Mouse (Mus musculus): ENCODE measurements around the gene Sae1.
"Not testable (repeated sequence)": the region's sequence is repeated elsewhere in the genome, so short reads cannot be mapped to it uniquely, and the experiment has no call there.

Gene Sae1

DNA sequence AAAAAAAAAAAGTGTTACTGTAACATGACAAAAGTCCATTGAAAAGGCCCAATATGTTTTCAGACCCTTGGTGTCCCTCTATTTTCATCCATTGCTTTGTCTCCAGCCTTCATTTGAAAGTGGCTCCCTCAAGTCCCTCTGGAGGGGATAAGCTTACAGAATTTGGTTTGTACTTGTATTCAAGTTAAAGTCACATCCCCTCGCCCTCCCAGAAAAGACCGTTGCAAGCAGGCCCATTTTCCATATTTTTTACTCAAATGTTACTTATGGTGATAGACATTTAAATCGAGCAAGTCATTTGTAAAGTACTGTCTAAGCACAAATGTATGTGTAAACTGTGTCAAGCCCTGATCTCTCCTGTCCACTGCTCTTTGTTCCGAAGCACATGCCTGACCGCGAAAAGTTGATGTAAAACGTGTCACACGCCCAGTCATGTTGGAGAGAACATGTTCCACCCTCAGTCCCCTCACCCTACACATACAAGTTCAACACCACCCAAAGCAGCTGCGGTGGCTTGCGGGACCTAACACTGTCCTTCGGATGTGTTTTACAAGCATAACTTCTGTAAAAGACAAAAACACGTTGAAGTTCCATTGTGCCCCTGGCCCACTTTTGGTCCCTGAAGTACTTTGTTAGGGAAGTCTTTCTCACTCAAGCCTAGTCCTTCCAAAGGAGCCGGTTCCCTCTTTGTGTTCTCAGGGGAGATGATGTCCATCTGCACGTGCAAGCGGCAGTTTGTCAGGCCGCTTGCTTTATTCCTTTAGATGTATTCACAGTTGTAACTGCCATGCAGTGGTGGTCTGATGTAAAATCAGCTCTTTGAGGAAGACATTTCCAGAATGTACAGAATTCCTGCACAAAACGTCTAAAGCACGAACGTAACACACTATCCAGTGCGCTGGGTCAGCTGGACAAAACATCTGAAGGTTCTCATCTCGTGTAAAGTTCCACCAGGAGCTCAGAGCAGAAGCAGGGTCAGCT, 15.7 kb upstream of the Sae1 start:
- DNase-seq (ENCODE audit: low read depth, low spot score) = no peak

DNA sequence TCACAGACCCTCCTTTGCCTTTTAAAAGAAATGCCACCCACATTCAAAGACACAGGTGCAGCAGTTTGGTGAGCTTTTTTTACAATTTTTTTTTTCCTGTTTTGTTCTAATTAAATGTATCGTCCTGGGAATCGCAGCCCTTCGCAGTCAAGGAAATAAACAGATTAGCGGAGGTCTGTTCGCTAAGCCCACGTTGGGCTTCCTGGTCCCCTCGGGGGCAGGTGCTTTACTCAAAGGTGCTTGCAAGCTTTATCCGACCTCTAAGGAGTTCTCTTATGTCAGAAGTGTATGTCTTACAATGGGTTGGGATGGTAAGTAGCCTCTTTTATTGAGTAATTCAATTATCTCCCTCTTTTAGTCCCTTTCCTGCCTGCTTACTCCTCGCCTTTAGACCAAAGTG, 14.8 kb upstream of the Sae1 start:
- DNase-seq (ENCODE audit: low read depth, low spot score) = no peak

- no peak for DNase-seq (ENCODE audit: low read depth, low spot score)
Observed at GRCm38 (mm10) chr7:16401991-16402431, 14.4 kb upstream of the Sae1 start.

DNA sequence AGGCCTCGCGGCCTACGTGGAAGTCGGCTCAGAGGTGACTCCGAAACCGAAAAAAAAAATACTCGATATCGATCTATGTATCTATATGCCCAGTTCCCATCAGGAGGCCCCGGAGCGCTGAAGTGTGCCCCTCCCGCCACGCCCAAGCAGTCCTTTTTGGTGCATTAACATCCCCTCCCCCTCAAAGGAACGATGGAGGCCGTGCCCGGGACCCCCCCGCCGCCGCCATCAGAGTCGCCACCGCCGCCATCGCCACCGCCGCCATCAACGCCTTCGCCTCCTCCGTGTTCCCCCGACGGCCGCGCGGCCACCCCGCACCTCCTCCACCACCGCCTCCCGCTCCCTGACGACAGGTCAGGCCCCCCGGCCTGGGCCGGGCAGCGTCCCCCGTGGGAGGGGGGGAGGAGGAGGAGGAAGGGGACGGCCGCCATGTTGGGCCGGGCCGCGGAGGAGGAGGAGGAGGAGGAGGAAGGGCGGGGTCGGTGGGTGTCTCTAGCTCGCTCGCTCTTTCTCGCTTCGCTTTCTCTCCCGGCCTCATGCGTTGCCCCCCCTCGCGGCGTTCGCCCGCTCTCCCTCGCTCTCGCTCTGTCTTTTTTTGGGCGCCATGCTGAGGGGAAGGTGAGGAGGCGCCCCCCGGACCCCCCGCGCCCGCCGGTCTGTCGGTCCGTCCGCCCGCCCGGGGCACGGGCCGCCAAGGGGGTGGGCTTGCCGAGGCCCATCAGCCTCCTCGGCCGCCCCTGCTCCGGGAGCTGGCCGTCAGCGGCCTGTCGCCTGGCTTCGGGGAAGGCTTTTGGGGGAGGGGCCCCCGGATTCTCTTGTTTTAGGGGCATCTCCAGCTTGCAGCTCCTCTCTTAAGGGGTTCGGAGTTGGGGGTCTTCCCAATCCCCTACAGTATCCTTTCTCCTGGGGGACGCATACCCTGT, 13.3 kb upstream of the Sae1 start, which contains the start of gene Zc3h4:
TSS of gene Zc3h4 (plus strand) at position 222 of the 923 bp plus-strand sequence.
- peak; percentile 79 for DNase-seq (ENCODE audit: low read depth, low spot score)

DNA sequence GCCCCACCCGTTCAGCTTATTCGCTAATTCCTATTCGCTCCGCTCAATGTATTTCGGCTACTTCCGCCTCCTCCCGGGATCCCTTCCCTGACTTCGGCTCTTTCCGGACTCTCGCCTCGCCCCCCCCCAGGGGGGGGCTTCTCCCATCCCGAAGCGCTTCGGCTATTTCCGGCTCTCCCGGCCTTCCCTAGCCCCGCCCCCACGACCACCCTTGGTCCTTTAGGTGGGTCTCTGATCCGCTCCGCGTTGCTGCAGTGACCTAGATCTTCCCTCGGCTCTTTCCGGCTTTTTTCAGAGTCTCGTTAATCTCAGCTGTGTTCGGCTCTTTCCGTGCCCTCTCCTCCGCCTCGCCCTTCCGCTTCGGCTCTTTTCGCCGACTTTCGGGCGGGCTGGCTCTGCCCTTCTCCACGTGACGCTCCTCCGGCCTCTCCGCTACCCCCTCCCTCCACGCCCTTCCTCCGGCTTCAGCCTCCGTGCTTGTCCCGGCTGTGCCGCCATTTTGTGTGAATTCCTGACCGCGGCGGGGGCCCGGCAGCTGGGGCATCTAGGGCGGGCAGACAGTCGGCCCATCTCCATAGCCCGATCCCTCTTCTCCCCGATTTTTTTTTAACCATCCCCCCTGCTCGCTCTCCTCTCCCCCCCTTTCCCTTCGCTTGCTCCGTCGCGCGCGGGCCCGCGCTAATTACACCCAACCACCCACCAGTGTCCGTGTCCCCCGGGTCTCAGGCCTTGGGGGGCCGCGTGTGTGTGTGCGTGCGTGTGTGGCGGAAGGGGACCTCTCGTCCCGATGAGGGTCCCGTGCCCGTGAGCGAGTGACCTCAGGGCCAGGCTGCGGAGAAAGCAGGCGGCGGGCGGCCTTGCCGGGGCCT, 12.4 kb upstream of the Sae1 start:
- DNase-seq (ENCODE audit: low read depth, low spot score) = peak; percentile 98

GRCm38 (mm10) chr7:16399098-16399819, 11.7 kb upstream of the Sae1 start:
- DNase-seq (ENCODE audit: low read depth, low spot score) = peak; percentile 92

- no peak for DNase-seq (ENCODE audit: low read depth, low spot score)
Observed at GRCm38 (mm10) chr7:16398387-16399050, 10.9 kb upstream of the Sae1 start.

DNA sequence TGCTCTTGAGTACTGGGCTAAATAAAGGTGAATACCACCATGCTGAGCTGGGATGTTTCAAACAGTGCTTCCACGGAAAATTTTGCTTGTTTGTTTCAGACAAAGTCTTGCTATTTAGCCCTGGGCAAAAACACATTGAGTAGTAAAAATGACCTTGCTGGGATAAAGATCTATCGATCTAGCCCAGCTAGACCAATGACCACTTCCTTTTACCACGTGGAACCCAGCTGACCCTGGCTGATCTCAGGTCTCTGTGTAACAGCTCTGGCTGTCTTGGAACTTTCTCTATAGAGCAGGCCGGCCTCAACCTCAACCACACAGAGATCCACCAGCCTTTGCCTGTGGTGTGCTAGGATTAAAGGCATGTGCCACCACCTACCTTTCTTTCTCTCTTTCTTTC, 9.9 kb upstream of the Sae1 start:
- no peak for DNase-seq (ENCODE audit: low read depth, low spot score)

DNA sequence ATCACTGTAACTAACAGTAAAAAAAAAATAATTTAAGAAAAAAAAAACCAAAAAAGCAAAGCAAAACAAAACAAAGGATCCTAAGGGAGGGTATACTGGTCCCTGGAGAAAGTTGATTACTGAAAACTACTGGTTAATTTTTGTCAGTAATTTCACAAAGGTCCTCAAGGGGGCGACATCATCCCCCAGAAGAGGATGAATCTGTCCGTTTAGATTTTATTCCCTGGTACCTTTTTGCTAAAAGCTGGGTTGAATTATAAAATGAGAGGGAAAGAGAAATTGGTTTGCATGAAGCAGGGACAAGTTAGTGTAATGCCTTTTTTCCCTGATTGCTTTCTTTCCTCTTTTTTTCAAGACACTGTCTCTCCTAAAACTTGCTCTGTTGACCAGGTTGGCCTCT, 8.3 kb upstream of the Sae1 start:
- no peak for DNase-seq (ENCODE audit: low read depth, low spot score)

- peak; percentile 50 for DNase-seq (ENCODE audit: low read depth, low spot score)
Observed at GRCm38 (mm10) chr7:16392923-16393322, 5.3 kb upstream of the Sae1 start.

GRCm38 (mm10) chr7:16389942-16390341, 2.3 kb upstream of the Sae1 start:
- not testable (repeated sequence) for DNase-seq (ENCODE audit: low read depth, low spot score)

DNA sequence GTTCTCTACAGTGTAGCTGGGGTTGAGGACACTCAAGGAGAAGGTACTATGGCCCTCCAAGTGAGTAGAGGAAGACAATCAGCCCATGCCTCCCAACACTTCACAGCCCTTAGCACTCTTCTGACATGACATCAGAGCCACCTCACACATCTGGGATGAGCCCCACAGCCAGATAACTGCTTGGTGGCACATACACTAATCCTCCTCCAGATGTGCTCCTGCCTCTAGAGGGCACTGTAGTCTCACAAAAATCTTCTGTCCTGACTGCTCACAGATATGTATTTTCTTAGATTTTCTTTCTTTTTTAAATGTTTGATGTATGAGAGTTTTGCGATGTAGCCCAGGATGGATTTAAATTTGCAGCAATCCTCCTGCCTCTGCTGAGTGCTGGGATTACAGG, 11.1 kb downstream of the Sae1 start:
- DNase-seq (ENCODE audit: low read depth, low spot score) = peak; percentile 61

- DNase-seq (ENCODE audit: low read depth, low spot score) = no peak
Observed at GRCm38 (mm10) chr7:16374989-16375388, 12.6 kb downstream of the Sae1 start.

DNA sequence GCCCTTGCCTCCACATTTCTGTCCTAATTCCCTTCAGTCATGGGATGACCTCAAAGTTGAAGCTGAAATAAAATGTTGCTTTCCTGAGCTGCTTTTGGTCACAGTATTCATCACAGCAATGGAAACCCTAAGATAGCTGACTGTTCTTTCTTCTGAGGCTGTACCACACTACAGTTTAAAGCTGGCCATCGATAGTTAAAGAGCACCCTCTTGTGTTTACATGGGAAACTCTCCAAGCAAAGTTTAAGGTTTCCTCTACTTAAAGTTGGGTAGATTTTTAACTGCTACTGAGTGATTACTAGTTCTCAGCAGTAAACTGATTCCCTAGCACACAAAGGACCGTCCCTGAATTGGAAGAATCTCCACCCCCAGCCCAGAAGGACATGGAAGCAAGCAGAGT, 13.9 kb downstream of the Sae1 start:
- DNase-seq (ENCODE audit: low read depth, low spot score) = peak; percentile 24

DNA sequence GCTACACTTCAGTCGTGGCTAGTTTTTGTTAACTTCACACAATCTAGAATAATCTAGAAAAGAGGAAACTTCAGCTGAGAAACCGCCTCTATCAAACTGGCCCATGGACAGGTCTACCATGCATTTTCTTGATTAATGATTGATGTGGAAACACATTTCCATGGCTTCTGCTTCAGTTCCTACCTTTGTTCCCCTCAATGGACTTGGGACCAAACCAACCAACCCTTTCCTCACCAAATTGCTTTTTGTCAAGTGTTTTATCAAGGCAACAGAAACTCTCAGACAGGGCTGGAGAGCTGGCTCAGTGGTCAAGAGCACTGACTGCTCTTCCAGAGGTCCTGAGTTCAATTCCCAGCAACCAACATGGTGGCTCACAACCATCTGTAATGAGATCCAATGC, 17.0 kb downstream of the Sae1 start:
- no peak for DNase-seq (ENCODE audit: low read depth, low spot score)

DNA sequence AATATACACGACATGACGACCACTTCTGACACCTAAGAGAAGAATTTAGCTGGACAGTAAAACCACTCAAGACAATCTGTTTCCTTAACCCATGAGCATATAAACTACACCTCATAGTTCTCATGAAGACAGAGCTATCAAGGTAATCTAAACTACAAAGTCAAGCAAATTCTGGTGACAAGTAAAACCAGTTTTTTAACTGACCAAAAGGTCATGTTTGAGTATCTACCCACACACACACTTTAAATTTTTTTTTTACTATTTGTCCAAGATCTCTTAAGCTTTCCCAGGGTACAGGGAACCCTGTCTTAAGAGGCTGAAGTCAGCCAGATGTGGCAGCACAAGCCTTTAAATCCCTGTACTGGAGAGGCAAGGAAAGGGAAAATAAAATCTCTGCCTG, 18.8 kb downstream of the Sae1 start:
- no peak for DNase-seq (ENCODE audit: low read depth, low spot score)

GRCm38 (mm10) chr7:16366669-16367068, 20.9 kb downstream of the Sae1 start:
- no peak for DNase-seq (ENCODE audit: low read depth, low spot score)

DNA sequence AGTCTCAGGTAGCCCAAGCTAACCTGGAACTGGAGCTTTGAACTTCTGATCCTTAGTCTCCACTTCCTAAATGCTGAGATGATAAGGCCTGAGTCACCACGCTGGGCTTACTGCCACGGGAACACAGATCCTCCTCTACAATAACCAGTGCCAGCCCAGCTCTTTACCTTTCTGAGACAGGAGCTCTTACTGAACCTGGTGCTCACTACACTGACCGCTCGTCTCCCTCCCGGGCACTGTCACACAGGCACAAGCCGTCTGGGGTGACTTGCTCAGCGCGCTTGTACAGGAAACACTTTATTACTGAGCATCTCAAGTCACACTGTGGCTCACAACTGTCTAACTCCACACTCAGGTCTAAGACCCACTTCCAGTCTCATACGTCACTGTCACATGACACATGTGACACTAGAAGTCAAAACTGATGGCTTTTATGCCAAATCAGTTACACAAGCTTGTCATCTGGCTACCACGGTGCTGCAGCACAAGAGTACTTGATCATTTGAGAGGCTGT, 21.4 kb downstream of the Sae1 start:
- DNase-seq (ENCODE audit: low read depth, low spot score) = no peak

DNA sequence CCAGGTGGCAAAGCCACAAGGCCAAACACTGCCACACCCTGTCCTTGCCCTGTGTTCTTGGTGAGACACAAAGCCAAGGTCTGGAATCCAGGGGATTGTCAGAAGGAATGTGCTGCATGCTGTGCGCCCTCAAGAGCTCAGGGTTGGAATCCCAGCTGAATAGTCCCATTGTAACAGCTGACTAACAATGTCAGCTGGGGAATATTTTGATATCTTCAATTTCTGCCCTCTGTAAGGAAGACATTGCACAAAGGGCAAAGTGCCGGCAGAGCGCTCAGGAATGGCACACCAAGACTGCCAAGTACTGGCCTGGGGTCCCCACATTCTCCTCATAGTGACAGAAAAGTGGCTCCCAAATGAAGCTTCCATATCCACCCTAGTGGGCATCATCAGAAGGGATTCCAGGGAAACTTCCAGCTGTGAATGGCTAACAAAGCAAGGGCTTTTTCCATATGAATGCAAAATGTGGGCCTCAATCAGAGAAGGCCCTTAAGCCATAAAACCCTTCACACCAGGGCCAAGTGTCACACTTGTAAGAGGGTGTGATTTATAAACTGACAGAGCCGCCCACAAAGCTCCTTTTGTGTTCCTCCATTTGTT, 22.6 kb downstream of the Sae1 start:
- peak; percentile 92 for DNase-seq (ENCODE audit: low read depth, low spot score)
